Mouse (Mus musculus) intestine, postnatal 0 days (tissue): ENCODE data around the gene Clec16a. TPM values are rescaled to one million over a fixed set of nuclear protein-coding genes. Genes with fewer than 3 reads are reported as not detected.

Source experiments
- ATAC-seq: fragments of 200-750 bp; cut with Nextera tagmentation; 2 replicates; pipeline ENCODE4 v1.8.0; 2017; ENCODE audit warnings: mild to moderate bottlenecking, moderate TSS enrichment, moderate library complexity
- H3K27ac ChIP-seq: fragments of 300-500 bp; sonication (generic); 2 replicates; pipeline ENCODE4 v1.5.1; 2014; ENCODE audit warnings: mild to moderate bottlenecking, low read depth, low read length, moderate library complexity
- H3K27me3 ChIP-seq: fragments of 300-500 bp; sonication (generic); replicated peaks from 2 replicates; pipeline ENCODE4 v1.6.1; 2014; ENCODE audit warnings: low read length, mixed read lengths; ENCODE audit not compliant: control insufficient read depth, insufficient read depth
- H3K36me3 ChIP-seq: fragments of 300-500 bp; sonication (generic); 2 replicates; pipeline ENCODE4 v1.6.1; 2014; ENCODE audit warnings: mild to moderate bottlenecking, moderate library complexity; ENCODE audit not compliant: control insufficient read depth, insufficient read depth
- H3K4me1 ChIP-seq: fragments of 300-500 bp; sonication (generic); replicated peaks from 2 replicates; pipeline ENCODE4 v1.6.1; 2014; ENCODE audit warnings: antibody characterized with exemption, low read length, mixed read lengths; ENCODE audit not compliant: control insufficient read depth, insufficient read depth
- H3K4me2 ChIP-seq: fragments of 300-500 bp; sonication (generic); replicated peaks from 2 replicates; pipeline ENCODE4 v1.6.1; 2014; ENCODE audit warnings: low read depth, mild to moderate bottlenecking, moderate library complexity
- H3K4me3 ChIP-seq: fragments of 300-500 bp; sonication (generic); 2 replicates; pipeline ENCODE4 v1.5.1; 2014; ENCODE audit warnings: low read depth, low read length
- H3K9ac ChIP-seq: fragments of 300-500 bp; sonication (generic); 2 replicates; pipeline ENCODE4 v1.6.1; 2014; ENCODE audit warnings: mild to moderate bottlenecking, low read depth, low read length
- H3K9me3 ChIP-seq: fragments of 300-500 bp; sonication (generic); 2 replicates; pipeline ENCODE4 v1.6.1; 2016; ENCODE audit warnings: mixed run types; ENCODE audit not compliant: control insufficient read depth
- CTCF ChIP-seq: sonication (generic); IDR thresholded peaks from 2 replicates; pipeline ENCODE4 v1.5.1; 2016; ENCODE audit warnings: low read depth, mild to moderate bottlenecking, control low read depth, antibody characterized with exemption, moderate library complexity
- WGBS: fragments of 180-500 bp; shearing (Covaris S2); extraction: QIAGEN DNeasy Blood & Tissue Kit; methylation state at CpG from one replicate; pipeline ENCODE4 v1.1.7; 2014; 5-methylcytosine and 5-hydroxymethylcytosine counted together
- polyA plus RNA-seq: library from polyadenylated mRNA; unstranded; fragments of >200 nt; fragmentation: Nextera tagmentation; extraction: Ambion mirVana; gene quantifications from 2 replicates; pipeline ENCODE4 v1.2.1, GENCODE M21; 2015

Clec16a gene
- polyA plus RNA-seq, 1 experiment from 2014 or later, result 30.4 TPM

- WGBS, result 64% methylated on average over 10 of the region's 10 CpGs
- no peak overlapping the region for H3K4me2 ChIP-seq
- no peaks in the 10 kb centered on the region for H3K27me3 ChIP-seq
- no peak overlapping the region for H3K27ac ChIP-seq
- no peaks in the 10 kb centered on the region for H3K9me3 ChIP-seq
- H3K4me1 ChIP-seq, result no peaks in the 10 kb centered on the region
- TF ChIP-seq CTCF, result no peak
- no peak overlapping the region for H3K4me3 ChIP-seq
- H3K9ac ChIP-seq, result no peak overlapping the region
- ATAC-seq, result no peak
- H3K36me3 ChIP-seq, result no peaks in the 10 kb centered on the region
Measured at GRCm38 (mm10) chr16:10736364-10736763, 191.2 kb downstream of the Clec16a start.

DNA sequence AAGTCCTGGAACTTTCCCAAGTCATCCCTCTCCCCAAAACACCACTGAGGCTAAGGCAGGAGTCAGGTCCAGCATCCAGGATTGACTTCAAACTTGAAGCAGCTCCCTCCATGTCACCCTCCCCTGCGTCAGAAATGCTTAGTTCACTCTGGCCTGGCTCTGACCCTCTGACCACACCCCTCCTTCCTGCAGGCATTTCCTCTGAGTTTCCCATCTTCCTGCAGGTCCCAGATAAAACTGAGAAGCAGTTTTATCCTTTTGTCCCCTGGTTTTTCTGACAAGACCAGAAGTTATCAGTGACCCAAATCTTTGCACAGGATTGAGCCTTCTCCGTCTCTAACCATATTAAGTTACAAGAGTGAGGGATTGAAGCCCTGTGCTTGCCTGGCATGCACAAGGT is 192.4 kb downstream of the Clec16a start:
- Histone ChIP-seq H3K4me2 (no peak overlapping the region), H3K9me3 (no peaks in the 10 kb centered on the region), H3K4me3 (no peak overlapping the region), H3K27ac (0 out of 2 replicates have a peak overlapping the region, but pooled peaks have one; percentile 28), H3K4me1 (no peaks in the 10 kb centered on the region), H3K9ac (no peak overlapping the region), H3K36me3 (no peaks in the 10 kb centered on the region), H3K27me3 (no peaks in the 10 kb centered on the region)
- no peak for TF ChIP-seq CTCF
- 59% methylated on average over 2 of the region's 2 CpGs for WGBS
- no peak for ATAC-seq

GRCm38 (mm10) chr16:10738866-10739265 is 193.7 kb downstream of the Clec16a start:
- H3K4me2 ChIP-seq, result no peak overlapping the region
- H3K4me1 ChIP-seq, result no peaks in the 10 kb centered on the region
- no peak overlapping the region for H3K27ac ChIP-seq
- no peaks in the 10 kb centered on the region for H3K27me3 ChIP-seq
- 94% methylated on average over 3 of the region's 3 CpGs for WGBS
- H3K9me3 ChIP-seq, result no peaks in the 10 kb centered on the region
- no peak overlapping the region for H3K9ac ChIP-seq
- no peak for TF ChIP-seq CTCF
- no peaks in the 10 kb centered on the region for H3K36me3 ChIP-seq
- no peak for ATAC-seq
- no peak overlapping the region for H3K4me3 ChIP-seq

DNA sequence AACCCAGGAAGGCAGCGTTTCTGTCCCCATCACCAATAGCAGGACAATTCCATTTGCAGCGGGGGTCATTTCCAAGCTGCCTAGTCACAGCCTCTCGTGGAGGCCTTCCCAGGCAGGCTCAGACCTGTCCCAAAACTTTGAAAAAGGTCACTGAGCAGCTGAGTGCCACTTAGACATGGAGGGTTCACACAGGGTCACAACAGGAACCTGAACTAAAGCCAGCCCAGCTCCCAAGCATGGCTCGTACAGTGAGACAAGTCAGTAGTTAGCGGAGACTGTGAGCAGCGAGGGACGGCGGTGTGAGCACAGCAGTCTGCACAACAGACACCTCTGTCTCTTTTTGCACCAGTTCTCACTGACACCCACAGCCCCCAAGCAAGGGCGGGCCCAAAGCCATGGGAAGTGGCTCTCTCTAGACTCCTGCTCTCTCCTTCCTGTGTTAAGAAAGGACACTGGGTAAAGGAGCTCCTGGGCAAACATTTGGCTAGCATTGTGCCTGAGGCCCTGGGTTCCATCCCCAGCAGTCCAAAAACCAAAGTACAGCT is 194.8 kb downstream of the Clec16a start:
- 79% methylated on average over 9 of the region's 9 CpGs for WGBS
- H3K4me2 ChIP-seq, result no peak overlapping the region
- no peak for ATAC-seq

DNA sequence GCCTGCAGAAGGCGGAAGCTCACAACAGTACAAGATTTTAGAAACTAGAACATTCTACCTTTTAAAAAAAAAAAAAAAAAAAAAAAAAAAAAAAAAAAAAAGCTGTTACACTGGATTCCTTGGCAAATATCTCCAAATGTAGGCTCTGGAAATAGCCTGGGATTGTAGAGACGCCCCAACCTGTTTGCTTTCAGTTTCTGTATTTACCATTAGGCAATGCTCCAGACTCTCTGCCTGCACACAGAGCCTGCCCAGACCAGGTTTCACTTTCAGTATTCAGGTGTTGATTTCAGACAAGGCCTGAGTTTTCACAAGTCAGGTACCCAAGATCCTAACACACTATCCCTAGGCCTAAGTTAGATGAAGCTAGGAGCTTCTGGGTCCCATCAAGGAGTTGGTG is 195.9 kb downstream of the Clec16a start:
- Histone ChIP-seq H3K27ac (no peak overlapping the region), H3K4me2 (no peak overlapping the region), H3K9me3 (no peaks in the 10 kb centered on the region), H3K36me3 (no peaks in the 10 kb centered on the region), H3K4me3 (no peak overlapping the region), H3K4me1 (no peaks in the 10 kb centered on the region), H3K27me3 (no peaks in the 10 kb centered on the region), H3K9ac (no peak overlapping the region)
- ATAC-seq, result peak; percentile 80
- 64% methylated on average over 2 of the region's 2 CpGs for WGBS
- TF ChIP-seq CTCF, result no peak

More for the DNA sequence above, 194.8 kb downstream of the Clec16a start:
- Histone ChIP-seq H3K27me3 (no peaks in the 10 kb centered on the region), H3K4me3 (no peak overlapping the region), H3K9ac (no peak overlapping the region), H3K27ac (no peak overlapping the region), H3K9me3 (no peaks in the 10 kb centered on the region), H3K4me1 (no peaks in the 10 kb centered on the region), H3K36me3 (no peaks in the 10 kb centered on the region)
- no peak for TF ChIP-seq CTCF

DNA sequence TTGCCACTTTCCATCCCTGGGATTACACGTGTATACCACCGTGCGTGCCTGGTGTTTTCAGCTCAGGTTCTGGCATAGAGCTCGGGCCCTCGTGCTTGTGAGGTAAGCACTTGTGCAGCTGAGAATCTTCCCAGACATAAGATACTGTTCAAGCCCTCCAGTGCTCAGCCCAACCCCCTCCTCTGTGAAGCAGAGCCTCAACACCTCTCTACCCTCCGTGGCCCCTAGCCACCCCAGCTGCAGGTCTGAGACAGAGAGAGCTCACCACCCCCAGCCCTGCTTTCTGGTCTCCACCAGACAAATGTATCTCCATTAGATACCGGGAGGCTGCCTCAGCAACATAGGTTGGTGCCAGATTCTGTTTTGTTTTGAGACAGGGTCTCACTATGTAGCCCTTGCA is 204.1 kb downstream of the Clec16a start:
- H3K27ac ChIP-seq, result no peak overlapping the region
- 0 out of 2 replicates have a peak, but pooled peaks cover 4% of the 10 kb centered on the region for H3K4me1 ChIP-seq
- H3K27me3 ChIP-seq, result no peaks in the 10 kb centered on the region
- no peak for TF ChIP-seq CTCF
- H3K9ac ChIP-seq, result no peak overlapping the region
- H3K36me3 ChIP-seq, result no peaks in the 10 kb centered on the region
- ATAC-seq, result no peak
- H3K9me3 ChIP-seq, result no peaks in the 10 kb centered on the region
- no peak overlapping the region for H3K4me2 ChIP-seq
- H3K4me3 ChIP-seq, result no peak overlapping the region
- 31% methylated on average over 7 of the region's 7 CpGs for WGBS

- no peak overlapping the region for H3K4me2 ChIP-seq
Measured at GRCm38 (mm10) chr16:10749824-10750223, 204.7 kb downstream of the Clec16a start.

More at GRCm38 (mm10) chr16:10749824-10750223, 204.7 kb downstream of the Clec16a start:
- no peaks in the 10 kb centered on the region for H3K27me3 ChIP-seq
- TF ChIP-seq CTCF, result no peak
- H3K36me3 ChIP-seq, result no peaks in the 10 kb centered on the region
- WGBS, result 24% methylated on average over 7 of the region's 7 CpGs
- no peaks in the 10 kb centered on the region for H3K9me3 ChIP-seq
- no peak overlapping the region for H3K27ac ChIP-seq
- 0 out of 2 replicates have a peak, but pooled peaks have one; percentile 11 for ATAC-seq
- H3K4me1 ChIP-seq, result 0 out of 2 replicates have a peak, but pooled peaks cover 4% of the 10 kb centered on the region
- H3K4me3 ChIP-seq, result no peak overlapping the region
- H3K9ac ChIP-seq, result no peak overlapping the region
